Mouse (Mus musculus) ovary, adult 18-20 months (tissue): ENCODE data around the gene Pdia6.

Experiments
- DNase-seq: peaks from one replicate; pipeline ENCODE4 v3.0.0; 2022; ENCODE audit warnings: low spot score, mixed read lengths

Pdia6 gene

DNA sequence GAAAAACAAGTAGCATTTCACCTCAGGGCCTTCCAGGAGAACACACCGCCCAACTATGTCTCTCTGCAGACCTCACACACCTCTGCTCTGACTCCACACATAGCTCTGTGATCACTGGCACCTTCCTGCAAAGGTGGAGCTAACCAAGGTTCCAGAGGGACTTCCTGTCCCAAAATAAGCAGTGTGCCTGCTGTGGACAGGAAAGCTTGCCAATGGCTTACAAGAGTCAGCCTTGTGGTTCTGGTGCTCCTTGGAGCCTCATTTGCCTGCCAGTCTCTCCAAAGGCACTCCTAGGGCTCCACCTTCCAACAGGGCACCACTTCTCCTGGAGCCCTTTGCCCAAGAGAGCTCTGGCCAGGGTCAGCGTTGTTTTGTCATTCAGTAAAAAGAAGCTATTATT lies 1.5 kb upstream of the Pdia6 start:
- no peak for DNase-seq

GRCm38 (mm10) chr12:17266673-17266990 lies 287 bp downstream of the Pdia6 start:
- no peak for DNase-seq

DNA sequence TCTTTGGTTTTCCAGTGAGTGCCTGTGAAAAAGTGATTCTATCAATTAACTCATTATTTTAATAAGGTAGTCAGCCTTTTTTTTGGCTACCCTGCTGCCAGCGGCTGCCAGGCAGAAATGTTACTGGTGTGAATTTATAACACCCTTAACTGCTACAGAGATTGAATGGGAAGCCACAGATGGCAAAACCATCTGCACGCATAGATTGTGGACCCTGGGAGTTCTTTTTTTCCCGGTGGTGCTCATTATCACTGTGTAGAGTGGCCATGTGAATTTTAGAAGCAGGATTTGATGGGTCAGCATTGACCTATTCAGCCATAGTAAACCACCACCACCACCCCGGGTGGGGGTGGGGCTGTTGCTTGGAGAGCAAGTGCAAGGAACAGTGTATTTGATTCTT lies 971 bp downstream of the Pdia6 start:
- no peak for DNase-seq

GRCm38 (mm10) chr12:17271272-17271671 lies 4.9 kb downstream of the Pdia6 start:
- DNase-seq, result no peak

DNA sequence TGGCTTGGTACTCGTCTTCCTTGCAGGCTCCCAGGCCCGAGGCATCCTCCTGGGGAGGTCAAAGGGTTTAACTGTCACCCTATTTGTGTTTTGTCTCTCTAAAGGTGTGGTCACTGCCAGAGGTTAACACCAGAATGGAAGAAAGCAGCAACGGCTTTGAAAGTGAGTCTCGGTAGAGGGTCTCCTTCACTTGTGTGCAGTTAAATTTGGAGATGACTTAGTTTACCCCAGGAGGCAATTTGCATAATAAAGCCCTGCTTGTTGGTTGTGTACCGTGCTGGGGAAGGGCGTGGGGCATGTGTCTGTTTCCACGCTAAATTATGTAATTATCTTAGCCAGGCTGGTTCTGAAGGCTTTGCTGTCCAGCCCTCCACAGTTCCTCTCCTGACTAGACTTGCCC lies 7.5 kb downstream of the Pdia6 start:
- DNase-seq, result no peak

- DNase-seq, result no peak
These were observed 22.2 kb downstream of the Pdia6 start for GRCm38 (mm10) chr12:17288496-17288895.

DNA sequence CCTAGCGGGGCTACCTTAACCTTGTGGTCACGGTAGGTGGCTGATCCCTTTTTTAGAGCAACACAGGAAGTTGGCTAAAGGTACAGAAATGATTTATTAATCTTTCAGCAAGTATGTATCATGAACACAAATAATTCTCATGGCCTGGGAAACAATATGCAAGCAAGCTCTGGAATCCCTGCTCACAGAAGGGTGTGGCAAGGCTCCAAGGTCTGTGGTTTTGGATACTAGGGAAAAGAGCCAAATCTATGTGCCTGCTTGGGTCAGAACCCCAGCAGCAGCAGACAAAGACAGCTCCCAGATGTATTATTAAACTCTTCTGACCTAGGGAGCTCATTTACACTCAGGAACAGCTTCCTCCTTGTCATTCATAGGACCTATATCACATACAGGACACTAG lies 22.7 kb downstream of the Pdia6 start:
- DNase-seq, result peak; percentile 56

GRCm38 (mm10) chr12:17289913-17290312 lies 23.6 kb downstream of the Pdia6 start:
- no peak for DNase-seq

- peak; percentile 30 for DNase-seq
These were observed 24.2 kb downstream of the Pdia6 start for GRCm38 (mm10) chr12:17290569-17290968.

- DNase-seq, result no peak
These were observed 30.6 kb downstream of the Pdia6 start for GRCm38 (mm10) chr12:17296899-17297298.

GRCm38 (mm10) chr12:17299902-17300301 lies 33.6 kb downstream of the Pdia6 start:
- DNase-seq, result no peak

DNA sequence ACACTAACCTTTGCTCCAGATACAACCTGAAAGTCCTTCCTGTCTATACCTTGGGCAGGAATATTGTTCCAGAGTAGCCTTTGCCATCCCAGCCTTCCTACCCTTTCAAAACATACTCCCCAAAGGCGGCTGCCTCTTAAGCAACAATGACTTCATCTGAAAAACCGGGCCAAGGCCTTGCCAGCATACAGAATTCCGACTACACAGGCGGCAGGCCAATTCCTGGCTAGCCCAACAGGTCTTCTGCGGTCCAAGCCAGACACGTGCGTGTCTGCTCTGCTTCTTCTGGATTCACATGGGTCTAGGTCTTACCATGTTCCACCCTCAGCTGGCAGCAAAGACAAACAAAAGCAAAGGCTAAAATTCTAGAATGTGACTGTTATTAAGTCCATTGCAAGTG lies 39.1 kb downstream of the Pdia6 start:
- DNase-seq, result peak; percentile 38

- no peak for DNase-seq
These were observed 41.9 kb downstream of the Pdia6 start for GRCm38 (mm10) chr12:17308246-17308645.

GRCm38 (mm10) chr12:17310852-17311839 lies 44.8 kb downstream of the Pdia6 start:
- DNase-seq, result no peak

DNA sequence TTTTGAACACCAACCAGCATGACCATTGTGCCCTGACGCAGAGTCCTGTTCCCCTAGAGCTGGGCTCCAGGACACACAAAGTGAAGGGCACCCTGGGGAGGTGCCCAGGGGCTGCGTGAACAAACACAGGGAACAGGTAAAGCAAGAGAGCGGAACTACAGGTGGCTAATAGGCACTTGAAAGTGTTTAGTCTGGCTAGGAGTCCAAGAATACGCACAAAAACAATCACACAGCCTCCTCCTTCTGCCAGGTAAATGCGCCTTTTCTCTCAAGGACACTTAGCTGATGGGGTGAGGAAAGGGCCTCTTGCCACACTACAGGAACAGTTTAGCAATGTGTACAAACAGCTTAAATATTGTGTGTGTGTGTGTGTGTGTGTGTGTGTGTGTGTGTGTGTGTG lies 49.8 kb downstream of the Pdia6 start:
- no peak for DNase-seq

- no peak for DNase-seq
These were observed 51.6 kb downstream of the Pdia6 start for GRCm38 (mm10) chr12:17317970-17318369.

DNA sequence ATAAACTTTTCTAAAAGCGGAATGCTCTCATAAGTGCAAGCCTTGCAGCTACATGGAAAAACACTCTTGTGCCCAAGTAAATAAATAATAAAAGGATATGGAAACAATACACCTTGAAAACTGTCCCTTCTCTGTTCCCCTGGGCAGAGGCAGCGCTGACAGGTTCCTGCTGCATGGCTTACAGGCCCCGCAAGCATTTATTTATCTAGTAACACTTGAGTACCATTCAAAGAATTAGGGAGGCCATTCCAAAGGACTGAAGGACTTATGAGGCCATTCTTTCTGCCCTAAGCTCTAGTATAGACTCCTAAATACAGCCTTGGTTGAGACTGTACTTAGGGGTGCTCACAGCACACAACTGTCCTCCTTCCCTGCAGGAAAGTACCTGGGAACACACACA lies 52.1 kb downstream of the Pdia6 start:
- DNase-seq, result no peak

- no peak for DNase-seq
These were observed 58.5 kb downstream of the Pdia6 start for GRCm38 (mm10) chr12:17324549-17325470.

- DNase-seq, result no peak
These were observed 62.9 kb downstream of the Pdia6 start, which contains the start of gene Atp6v1c2 for GRCm38 (mm10) chr12:17329259-17329658. Gene Atp6v1c2 (minus strand): TSS chr12:17329359.

- no peak for DNase-seq
These were observed 67.1 kb downstream of the Pdia6 start for GRCm38 (mm10) chr12:17333459-17333858.
